Mouse (Mus musculus) ES-Bruce4 (cell line): ENCODE data around the gene Sh3bp4.

Experiments
- CTCF ChIP-seq: IDR thresholded peaks from one replicate; pipeline ENCODE4 v1.8.1; 2011; ENCODE audit warnings: low read depth, low read length
- EP300 ChIP-seq: IDR thresholded peaks from 2 replicates; pipeline ENCODE4 v1.6.1; 2011; ENCODE audit warnings: low read depth, low read length; ENCODE audit not compliant: insufficient read depth
- POLR2A ChIP-seq: IDR thresholded peaks from one replicate; pipeline ENCODE4 v1.8.1; 2011; ENCODE audit warnings: low read length; ENCODE audit not compliant: insufficient read depth

DNA sequence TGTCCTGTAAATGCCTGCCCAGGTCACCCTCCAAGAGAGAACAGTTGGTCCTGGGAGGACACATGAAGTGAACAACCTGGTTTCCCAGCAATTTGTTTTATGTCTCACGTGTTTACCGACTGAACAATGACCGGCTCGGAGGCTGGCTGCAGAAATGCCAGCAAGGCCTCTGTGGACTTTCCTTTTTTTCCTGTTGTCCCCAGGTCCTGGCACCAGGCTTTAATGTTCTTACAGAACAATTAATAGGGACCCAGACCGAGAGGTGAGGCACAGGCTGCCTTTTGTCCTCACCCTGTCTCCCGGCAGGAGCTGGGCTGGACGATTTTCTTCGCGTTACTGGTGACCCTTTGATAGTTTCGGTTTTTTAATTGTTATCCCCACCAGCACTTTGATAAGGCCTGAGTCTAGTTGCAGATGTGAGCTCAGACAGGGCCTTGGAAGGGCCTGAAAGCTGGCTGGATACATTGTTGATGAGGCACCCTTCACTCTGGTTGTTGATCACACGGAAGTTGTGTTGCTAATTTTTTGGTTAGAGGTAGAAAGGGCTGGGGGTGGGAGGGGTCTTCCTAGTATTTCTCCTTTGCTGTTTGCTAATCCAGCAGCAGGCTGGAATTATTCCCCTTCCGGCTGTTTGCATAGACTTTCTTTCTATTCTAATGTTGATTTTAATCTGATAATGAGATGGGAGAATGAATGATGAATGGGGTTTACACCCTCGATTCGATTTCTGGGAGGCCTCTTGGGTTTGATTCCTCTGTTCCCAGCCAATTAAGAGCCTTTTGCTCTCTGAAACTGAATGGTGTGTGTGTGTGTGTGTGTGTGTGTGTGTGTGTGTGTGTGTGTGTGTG, 2.2 kb downstream of the Sh3bp4 start:
- TF ChIP-seq CTCF (no peak), POLR2A (no peak), EP300 (no peak)
